Mouse (Mus musculus): ENCODE data around the gene Gm16434.
"Not testable (repeated sequence)": the region's sequence is repeated elsewhere in the genome, so short reads cannot be mapped to it uniquely, and the experiment has no call there.

The Gm16434 gene

DNA sequence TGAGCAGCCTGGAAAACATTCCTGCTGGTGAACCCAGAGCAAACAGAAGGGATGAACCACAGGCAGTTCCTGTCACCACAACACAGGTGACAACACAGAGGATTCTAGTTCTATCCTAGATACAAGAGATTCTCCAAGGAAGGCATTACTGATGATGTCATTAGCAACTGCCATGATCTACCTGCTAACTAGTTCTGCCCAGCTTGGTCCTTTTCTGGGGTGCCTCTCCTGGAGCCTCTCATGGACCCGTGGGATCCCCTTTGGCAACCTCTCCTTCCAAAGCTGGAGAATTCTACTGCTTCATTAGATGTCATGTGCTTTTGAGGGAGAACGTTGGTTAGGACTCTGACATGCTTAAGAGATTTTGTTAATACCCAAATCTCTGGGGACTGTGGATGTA, at the start of gene Gm16434:
Gene Gm16434 (minus strand): TSS at position 101 of the 400 bp plus-strand sequence.
- not testable (repeated sequence) for DNase-seq (ENCODE audit: low spot score)

DNA sequence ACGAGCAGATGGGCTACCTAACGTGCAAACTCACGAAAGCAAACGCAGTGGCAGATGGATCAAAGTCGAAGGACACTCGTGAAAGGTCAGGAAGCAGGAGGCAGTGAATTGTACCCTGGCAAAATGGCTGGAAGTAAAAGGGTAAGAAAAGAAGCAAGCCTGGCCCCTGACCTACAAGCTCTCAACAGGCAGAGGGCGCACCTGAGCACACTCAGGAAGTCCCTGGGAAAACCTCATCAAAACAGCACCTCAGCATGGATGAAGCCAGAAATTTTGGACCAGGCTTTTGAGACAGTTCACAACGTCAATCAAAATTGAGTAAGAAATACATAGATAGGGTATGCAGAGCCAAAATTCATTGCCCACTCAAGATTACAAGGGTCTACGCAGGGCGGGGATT, 49.2 kb upstream of the Gm16434 start:
- not testable (repeated sequence) for DNase-seq (ENCODE audit: low spot score)

DNA sequence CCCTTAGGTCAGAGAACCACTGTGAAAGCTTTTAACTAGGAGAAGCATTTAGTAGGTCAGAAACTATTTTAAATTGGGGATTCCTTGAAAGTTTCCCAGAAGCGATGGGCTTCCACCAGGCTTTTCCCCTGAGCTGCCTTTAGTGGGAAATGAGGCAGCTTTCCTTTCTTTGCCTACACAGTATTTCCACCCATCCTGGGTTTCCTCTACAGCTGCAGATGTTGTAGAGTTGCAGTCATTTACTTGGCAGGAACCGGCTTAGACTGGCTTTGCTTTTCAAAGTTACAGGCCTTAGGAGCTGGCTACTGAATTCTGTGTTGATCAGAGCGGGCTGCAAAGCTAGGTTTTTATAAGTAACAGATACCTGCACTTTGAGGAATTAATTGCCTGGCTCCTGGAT, 5.7 kb upstream of the Gm16434 start:
- peak; percentile 1 for DNase-seq (ENCODE audit: low spot score)

- not testable (repeated sequence) for DNase-seq (ENCODE audit: low spot score)
Measured at GRCm38 (mm10) chr14:7174483-7174971, 19.8 kb downstream of the Gm16434 start, which contains the start of gene Gm3512. Gm3512 (minus strand) TSS chr14:7174533.

Data from ovary, adult 18-20 months (tissue).